Comparison of ENCODE assay signal across 8 mouse cellular contexts in genomic region chr1:120341172-120341675, GRCm38 (mm10). TPM values are rescaled to one million over a fixed set of nuclear protein-coding genes. Genes with fewer than 3 reads are reported as not detected.
DNase-seq lines count a peak whose midpoint lies in the region; ATAC-seq lines count a peak whose summit lies in the region.

No protein-coding gene starts in this region.

- no peak for DNase-seq in kidney, postnatal 25 days
- DNase-seq in layer of hippocampus, adult 18-20 months (ENCODE audit: low spot score in 2 of 2), result no peak
- DNase-seq in spleen, adult 18-20 months, result no peak

- no peaks in the 10 kb centered on the region; the same call in 1 of the 2 replicates for H3K9me3 ChIP-seq in kidney, embryonic 15.5 days (replicated peaks)
- H3K9me3 ChIP-seq in embryonic facial prominence, embryonic 13.5 days, result no peaks in the 10 kb centered on the region
- H3K9me3 ChIP-seq in hindbrain, embryonic 12.5 days (replicated peaks), result no peaks in the 10 kb centered on the region
- H3K9me3 ChIP-seq in midbrain, embryonic 16.5 days (replicated peaks; ENCODE audit: control insufficient read depth, low read length, poor library complexity, severe bottlenecking), result no peaks in the 10 kb centered on the region

- H3K9ac ChIP-seq in kidney, embryonic 15.5 days, result no peak overlapping the region
- H3K9ac ChIP-seq in embryonic facial prominence, embryonic 13.5 days, result no peak overlapping the region
- H3K9ac ChIP-seq in hindbrain, embryonic 12.5 days, result 0 out of 2 replicates have a peak overlapping the region, but pooled peaks have one; percentile 29
- H3K9ac ChIP-seq in midbrain, embryonic 16.5 days (ENCODE audit: low read depth, low read length), result peak overlapping the region; percentile 28; the same call in 1 of the 2 replicates

- peaks cover 99% of the 10 kb centered on the region for H3K27me3 ChIP-seq in kidney, embryonic 15.5 days
- H3K27me3 ChIP-seq in embryonic facial prominence, embryonic 13.5 days, result peaks cover 100% of the 10 kb centered on the region
- peaks cover 94% of the 10 kb centered on the region for H3K27me3 ChIP-seq in hindbrain, embryonic 12.5 days
- peaks cover 57% of the 10 kb centered on the region for H3K27me3 ChIP-seq in midbrain, embryonic 16.5 days (ENCODE audit: control insufficient read depth, insufficient read depth, low read depth, low read length)

- H3K4me1 ChIP-seq in kidney, embryonic 15.5 days, result peaks cover 28% of the 10 kb centered on the region
- H3K4me1 ChIP-seq in embryonic facial prominence, embryonic 13.5 days, result peaks cover 27% of the 10 kb centered on the region
- H3K4me1 ChIP-seq in hindbrain, embryonic 12.5 days, result peaks cover 26% of the 10 kb centered on the region
- H3K4me1 ChIP-seq in midbrain, embryonic 16.5 days (ENCODE audit: control insufficient read depth, insufficient read depth, low read length), result peaks cover 20% of the 10 kb centered on the region

- H3K27ac ChIP-seq in kidney, embryonic 15.5 days, result no peak overlapping the region
- no peak overlapping the region for H3K27ac ChIP-seq in embryonic facial prominence, embryonic 13.5 days
- H3K27ac ChIP-seq in hindbrain, embryonic 12.5 days, result no peak overlapping the region
- H3K27ac ChIP-seq in midbrain, embryonic 16.5 days (ENCODE audit: low read length), result no peak overlapping the region

- peak overlapping the region; percentile 36 for H3K4me3 ChIP-seq in kidney, embryonic 15.5 days (replicated peaks)
- peak overlapping the region; percentile 38 for H3K4me3 ChIP-seq in embryonic facial prominence, embryonic 13.5 days
- peak overlapping the region; percentile 36 for H3K4me3 ChIP-seq in hindbrain, embryonic 12.5 days
- peak overlapping the region; percentile 38 for H3K4me3 ChIP-seq in midbrain, embryonic 16.5 days (ENCODE audit: low read depth, low read length)

- 0 out of 2 replicates have a peak, but pooled peaks have one; percentile 9 for ATAC-seq in kidney, embryonic 15.5 days (replicated peaks; ENCODE audit: low FRiP score)
- no peak for ATAC-seq in embryonic facial prominence, embryonic 13.5 days (ENCODE audit: insufficient number of reproducible peaks, insufficient read depth, low FRiP score, low TSS enrichment, low read depth)
- 0 out of 2 replicates have a peak, but pooled peaks have one; percentile 4 for ATAC-seq in hindbrain, embryonic 12.5 days (ENCODE audit: low FRiP score)
- peak; percentile 7; the same call in 1 of the 2 replicates for ATAC-seq in midbrain, embryonic 16.5 days
- ATAC-seq in monocyte, adult 5-6 weeks (replicated peaks; ENCODE audit: insufficient number of reproducible peaks, low FRiP score, low TSS enrichment, poor library complexity, severe bottlenecking), result no peak

- H3K36me3 ChIP-seq in kidney, embryonic 15.5 days, result no peaks in the 10 kb centered on the region
- no peaks in the 10 kb centered on the region for H3K36me3 ChIP-seq in embryonic facial prominence, embryonic 13.5 days
- no peaks in the 10 kb centered on the region for H3K36me3 ChIP-seq in hindbrain, embryonic 12.5 days
- H3K36me3 ChIP-seq in midbrain, embryonic 16.5 days (ENCODE audit: control insufficient read depth, insufficient read depth, low read length), result no peaks in the 10 kb centered on the region

- 1% methylated on average over 41 of the region's 41 CpGs for WGBS in kidney, embryonic 15.5 days
- under 1% methylated on average over 41 of the region's 41 CpGs for WGBS in embryonic facial prominence, embryonic 13.5 days
- WGBS in hindbrain, embryonic 12.5 days, result under 1% methylated on average over 41 of the region's 41 CpGs
- WGBS in midbrain, embryonic 16.5 days, result under 1% methylated on average over 40 of the region's 41 CpGs

- H3K4me2 ChIP-seq in kidney, embryonic 15.5 days, result peak overlapping the region; percentile 62
- H3K4me2 ChIP-seq in embryonic facial prominence, embryonic 13.5 days, result peak overlapping the region; percentile 61
- H3K4me2 ChIP-seq in hindbrain, embryonic 12.5 days (replicated peaks), result peak overlapping the region; percentile 65
- H3K4me2 ChIP-seq in midbrain, embryonic 16.5 days (ENCODE audit: low read length), result peak overlapping the region; percentile 56

RNA-seq across cellular contexts. Expression of gene C1ql2, which starts 0.8 kb away (rescaled TPM):
- 0.18 TPM in 1 of 2 replicates, not detected in the other for polyA plus RNA-seq in kidney, embryonic 15.5 days (2015; fragmentation: Nextera tagmentation; extraction: Ambion mirVana)
- polyA plus RNA-seq in embryonic facial prominence, embryonic 13.5 days (2015; fragmentation: Nextera tagmentation; extraction: Ambion mirVana), result 0.20 TPM in 1 of 2 replicates, not detected in the other
- 2.7 and 3.3 TPM in 2 replicates for polyA plus RNA-seq in hindbrain, embryonic 12.5 days (2016; fragmentation: Nextera tagmentation; extraction: Ambion mirVana)
- 14.0 and 17.6 TPM in 2 replicates for polyA plus RNA-seq in midbrain, embryonic 16.5 days (2015; fragmentation: Nextera tagmentation; extraction: Ambion mirVana)
- total RNA-seq in layer of hippocampus, adult 18-20 months (2021), result 10 to 100 TPM; 84.8 to 98.6 TPM
- total RNA-seq in monocyte, adult 5-6 weeks (2017), result not detected in 3 replicates

Comparison
In these comparisons a context has a peak if more than half of its experiments do, and no peak if none do; other contexts are left out.
1. ATAC-seq: peak in kidney, embryonic 15.5 days (single experiment), hindbrain, embryonic 12.5 days (single experiment) and midbrain, embryonic 16.5 days (single experiment); none in embryonic facial prominence, embryonic 13.5 days (single experiment) and monocyte, adult 5-6 weeks (single experiment).
2. H3K9ac ChIP-seq: peak in hindbrain, embryonic 12.5 days (single experiment) and midbrain, embryonic 16.5 days (single experiment); none in kidney, embryonic 15.5 days (single experiment) and embryonic facial prominence, embryonic 13.5 days (single experiment).
3. Peak in every context shown above with its lines, with median percentiles within 50 percentile points of each other: H3K4me2 ChIP-seq and H3K4me3 ChIP-seq.